Mouse (Mus musculus): ENCODE measurements around the gene Ppargc1a. TPM values are rescaled to one million over a fixed set of nuclear protein-coding genes. Genes with fewer than 3 reads are reported as not detected.

Gene Ppargc1a
- polyA plus RNA-seq, 1 experiment from 2014 or later: 16.7 TPM

DNA sequence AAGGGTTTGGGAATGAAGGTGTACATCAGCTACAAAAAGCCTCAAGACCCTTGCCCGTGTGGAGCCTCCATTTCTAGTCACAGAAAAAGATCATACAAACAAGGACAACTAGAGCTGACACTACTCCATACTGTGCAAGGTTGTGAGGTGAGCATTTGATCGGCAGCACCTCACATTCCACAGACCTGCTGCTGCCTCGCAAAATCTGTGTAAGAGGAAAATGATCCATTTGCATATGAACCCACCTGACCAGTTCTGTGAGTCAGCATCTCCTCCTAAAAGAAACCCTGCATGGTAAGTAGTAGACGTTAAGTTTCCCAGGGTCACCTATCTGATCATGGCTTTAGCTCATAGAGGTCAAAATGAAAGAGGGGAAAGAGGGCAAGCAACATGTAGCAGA lies 135.5 kb downstream of the Ppargc1a start:
- H3K9ac ChIP-seq: no peak overlapping the region
- H3K36me3 ChIP-seq (replicated peaks): no peaks in the 10 kb centered on the region
- no peak for ATAC-seq (replicated peaks)
- no peaks in the 10 kb centered on the region for H3K4me1 ChIP-seq
- no peaks in the 10 kb centered on the region for H3K9me3 ChIP-seq
- H3K4me3 ChIP-seq: no peak overlapping the region
- no peaks in the 10 kb centered on the region for H3K27me3 ChIP-seq (replicated peaks)
- no peak overlapping the region for H3K27ac ChIP-seq
- no peak overlapping the region for H3K4me2 ChIP-seq
- WGBS: 79% methylated on average over 4 of the region's 4 CpGs

DNA sequence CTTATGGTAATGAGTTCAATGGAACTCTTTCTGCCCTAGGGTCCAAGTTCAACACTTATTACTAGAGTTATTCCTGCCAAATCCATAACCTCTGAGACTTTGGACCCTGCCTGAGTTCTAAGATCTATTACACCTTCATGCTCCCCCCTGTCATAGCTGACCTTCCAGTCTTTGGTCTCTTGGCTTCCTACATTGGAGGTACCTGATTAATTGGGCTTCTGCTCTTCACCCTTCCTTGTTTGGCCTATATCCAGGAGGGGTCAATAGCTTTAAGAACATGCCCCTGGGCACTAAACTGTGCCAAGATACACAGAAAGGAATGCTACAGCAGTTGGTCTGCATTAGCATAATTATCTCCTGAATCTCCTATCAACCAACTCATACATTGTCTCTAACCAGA lies 141.1 kb downstream of the Ppargc1a start:
- H3K4me1 ChIP-seq: no peaks in the 10 kb centered on the region
- no peak overlapping the region for H3K4me2 ChIP-seq
- no peaks in the 10 kb centered on the region for H3K9me3 ChIP-seq
- ATAC-seq (replicated peaks): no peak
- H3K9ac ChIP-seq: no peak overlapping the region
- no peaks in the 10 kb centered on the region for H3K27me3 ChIP-seq (replicated peaks)
- H3K27ac ChIP-seq: no peak overlapping the region
- H3K4me3 ChIP-seq: no peak overlapping the region
- no peaks in the 10 kb centered on the region for H3K36me3 ChIP-seq (replicated peaks)

- no peak overlapping the region for H3K4me2 ChIP-seq
- H3K9ac ChIP-seq: no peak overlapping the region
- ATAC-seq (replicated peaks): no peak
- H3K4me3 ChIP-seq: no peak overlapping the region
- no peaks in the 10 kb centered on the region for H3K9me3 ChIP-seq
- no peaks in the 10 kb centered on the region for H3K27me3 ChIP-seq (replicated peaks)
- no peaks in the 10 kb centered on the region for H3K36me3 ChIP-seq (replicated peaks)
- no peak overlapping the region for H3K27ac ChIP-seq
- H3K4me1 ChIP-seq: peaks cover 8% of the 10 kb centered on the region; the same call in 1 of the 2 replicates
- WGBS: 82% methylated on average over 7 of the region's 7 CpGs
Observed at GRCm38 (mm10) chr5:51416377-51416776, 151.1 kb downstream of the Ppargc1a start.

DNA sequence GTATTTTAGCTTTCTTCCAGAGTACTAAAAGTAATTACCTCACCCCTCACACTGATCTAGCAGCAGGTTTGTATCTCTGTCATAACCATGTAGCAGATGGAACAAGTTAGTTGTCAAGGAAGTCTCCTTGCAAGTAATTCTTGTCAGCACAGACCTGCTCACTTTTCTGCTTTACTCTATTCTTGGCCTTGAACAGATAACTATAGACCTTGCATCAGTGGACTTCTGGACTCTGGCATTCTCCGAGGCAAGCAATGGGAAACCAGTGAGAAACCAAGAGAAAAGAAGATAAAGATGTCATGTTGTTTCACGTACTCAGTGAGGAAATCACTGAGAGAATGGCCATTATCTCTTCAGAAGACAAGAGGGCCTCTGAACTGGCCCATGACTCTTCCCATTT lies 152.1 kb downstream of the Ppargc1a start:
- Histone ChIP-seq H3K9ac (no peak overlapping the region), H3K9me3 (no peaks in the 10 kb centered on the region), H3K4me1 (peaks cover 8% of the 10 kb centered on the region; the same call in 1 of the 2 replicates), H3K4me2 (no peak overlapping the region), H3K4me3 (no peak overlapping the region), H3K27me3 (replicated peaks) (no peaks in the 10 kb centered on the region), H3K27ac (no peak overlapping the region), H3K36me3 (replicated peaks) (no peaks in the 10 kb centered on the region)
- 70% methylated on average over 2 of the region's 2 CpGs for WGBS
- no peak for ATAC-seq (replicated peaks)

DNA sequence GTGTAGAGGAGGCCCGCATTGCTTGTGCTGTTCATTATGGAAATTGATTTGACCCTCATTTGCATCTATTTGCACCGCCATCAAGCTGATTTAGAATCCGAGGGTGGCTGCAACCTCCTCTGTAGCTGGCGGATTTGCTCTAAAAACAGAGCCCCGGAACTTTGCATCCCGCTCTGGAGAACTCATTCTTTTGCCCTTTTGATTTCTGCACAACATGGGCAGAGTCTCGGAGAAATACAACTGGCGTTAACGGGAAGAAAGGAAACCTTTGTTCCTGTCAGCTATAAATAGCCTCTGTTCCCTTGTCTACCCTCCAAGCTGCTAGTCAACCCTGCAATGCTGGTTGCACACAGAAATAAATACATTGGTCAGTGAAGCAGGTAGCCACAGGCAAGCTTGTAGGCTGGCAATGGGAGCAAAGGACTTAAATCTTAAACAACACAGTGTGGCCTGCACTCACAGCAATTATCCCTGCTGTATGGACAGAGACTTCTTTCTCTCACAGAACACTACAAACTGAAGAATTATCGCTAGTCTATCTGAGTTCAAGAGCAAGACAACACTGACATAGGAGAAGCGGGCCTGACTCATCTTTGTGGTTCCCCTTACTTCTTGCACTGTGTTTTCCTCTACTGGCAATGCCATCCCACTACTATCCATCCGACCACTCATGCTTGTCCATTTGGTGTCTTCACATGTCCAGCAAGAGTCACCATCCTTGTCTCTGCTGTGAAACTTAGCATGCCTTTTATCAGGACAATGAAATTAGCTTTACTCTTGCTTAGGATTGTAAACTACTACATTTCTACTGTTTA lies 155.0 kb downstream of the Ppargc1a start:
- H3K9me3 ChIP-seq: no peaks in the 10 kb centered on the region

DNA sequence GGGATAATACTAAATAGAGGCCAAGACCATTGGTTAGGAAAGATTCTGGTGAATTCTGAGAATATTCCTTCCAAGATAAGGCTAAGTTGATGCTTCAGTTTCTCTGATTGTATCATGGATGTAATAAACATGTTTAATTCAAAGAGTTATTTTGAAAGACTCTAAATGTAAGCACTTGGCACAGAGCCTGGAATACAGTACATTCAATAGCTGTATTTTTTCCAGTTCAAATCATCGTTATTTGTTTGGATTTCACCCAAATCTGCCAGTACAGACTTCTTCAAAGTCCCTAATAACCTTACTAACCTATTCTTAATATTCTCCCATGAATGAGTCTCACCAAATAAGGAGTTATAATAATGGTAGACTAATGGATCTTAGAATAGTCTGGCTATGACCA lies 157.5 kb downstream of the Ppargc1a start:
- Histone ChIP-seq H3K4me3 (no peak overlapping the region), H3K9me3 (no peaks in the 10 kb centered on the region), H3K27me3 (replicated peaks) (no peaks in the 10 kb centered on the region), H3K9ac (no peak overlapping the region), H3K4me1 (peaks cover 8% of the 10 kb centered on the region; the same call in 1 of the 2 replicates), H3K4me2 (no peak overlapping the region), H3K36me3 (replicated peaks) (no peaks in the 10 kb centered on the region), H3K27ac (no peak overlapping the region)
- 58% methylated on average over 1 of the region's 1 CpGs for WGBS
- no peak for ATAC-seq (replicated peaks)

More for the DNA sequence above, 155.0 kb downstream of the Ppargc1a start:
- peak; percentile 71 for ATAC-seq (replicated peaks)
- Histone ChIP-seq H3K36me3 (replicated peaks) (no peaks in the 10 kb centered on the region), H3K4me2 (peak overlapping the region; percentile 28), H3K27me3 (replicated peaks) (no peaks in the 10 kb centered on the region), H3K27ac (no peak overlapping the region), H3K9ac (no peak overlapping the region), H3K4me3 (no peak overlapping the region), H3K4me1 (peaks cover 8% of the 10 kb centered on the region; the same call in 1 of the 2 replicates)
- 25% methylated on average over 12 of the region's 12 CpGs for WGBS

DNA sequence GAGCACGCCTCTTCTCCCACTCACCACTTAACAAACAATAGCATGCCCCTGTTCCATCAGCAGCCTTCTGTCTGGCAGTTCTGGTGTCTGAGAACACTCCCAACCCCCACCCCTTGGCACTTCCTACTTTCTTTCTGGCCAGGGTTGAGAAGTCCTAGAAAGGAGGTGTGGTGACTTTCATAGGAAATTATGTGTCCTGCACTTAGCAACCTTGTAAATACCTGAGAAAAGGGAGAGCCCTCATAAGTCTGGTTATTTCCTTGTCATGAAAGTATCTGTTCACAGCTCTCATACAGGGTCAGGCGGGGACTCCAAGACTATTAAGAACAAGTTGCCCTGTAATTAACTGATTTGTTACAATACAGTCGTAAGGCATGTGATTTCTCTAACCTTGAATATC lies 161.1 kb downstream of the Ppargc1a start:
- Histone ChIP-seq H3K4me1 (no peaks in the 10 kb centered on the region), H3K36me3 (replicated peaks) (no peaks in the 10 kb centered on the region), H3K27me3 (replicated peaks) (no peaks in the 10 kb centered on the region), H3K9ac (no peak overlapping the region), H3K4me3 (no peak overlapping the region), H3K27ac (no peak overlapping the region), H3K9me3 (no peaks in the 10 kb centered on the region), H3K4me2 (no peak overlapping the region)
- 79% methylated on average over 3 of the region's 3 CpGs for WGBS
- ATAC-seq (replicated peaks): no peak
